Mouse (Mus musculus) liver, embryonic 14.5 days (tissue): ENCODE measurements around the gene Gm17490.

ENCODE experiments used
- CTCF ChIP-seq: IDR thresholded peaks from 2 replicates; pipeline ENCODE4 v1.5.1; 2016; ENCODE audit warnings: antibody characterized with exemption, low read depth, control low read depth
- EP300 ChIP-seq: IDR thresholded peaks from 2 replicates; pipeline ENCODE4 v1.6.1; 2016; ENCODE audit warnings: antibody characterized with exemption, low read depth

- TF ChIP-seq EP300 = no peak
- TF ChIP-seq CTCF = no peak
These were observed 25.4 kb upstream of the Gm17490 start for GRCm38 (mm10) chr2:11651476-11651875.
